Mouse (Mus musculus) forebrain, embryonic 13.5 days (tissue): ENCODE data around the gene Krcc1. TPM values are rescaled to one million over a fixed set of nuclear protein-coding genes. Genes with fewer than 3 reads are reported as not detected.
"Not testable (repeated sequence)": the region's sequence is repeated elsewhere in the genome, so short reads cannot be mapped to it uniquely, and the experiment has no call there.

ENCODE experiments used
- ATAC-seq: fragments of 200-750 bp; cut with Nextera tagmentation; 2 replicates; pipeline ENCODE4 v1.8.0; 2017
- H3K27ac ChIP-seq: fragments of 300-500 bp; sonication (generic); 2 replicates; pipeline ENCODE4 v1.5.1; 2015; ENCODE audit warnings: inconsistent platforms, mild to moderate bottlenecking, moderate library complexity
- H3K27me3 ChIP-seq: fragments of 300-500 bp; sonication (generic); 2 replicates; pipeline ENCODE4 v1.6.1; 2015; ENCODE audit warnings: mild to moderate bottlenecking, inconsistent platforms
- H3K36me3 ChIP-seq: fragments of 300-500 bp; sonication (generic); 2 replicates; pipeline ENCODE4 v1.6.1; 2015; ENCODE audit warnings: mild to moderate bottlenecking, inconsistent platforms; ENCODE audit not compliant: poor library complexity, severe bottlenecking
- H3K4me1 ChIP-seq: fragments of 300-500 bp; sonication (generic); 2 replicates; pipeline ENCODE4 v1.6.1; 2015; ENCODE audit warnings: inconsistent platforms
- H3K4me2 ChIP-seq: fragments of 300-500 bp; sonication (generic); 2 replicates; pipeline ENCODE4 v1.6.1; 2015; ENCODE audit warnings: inconsistent platforms, mild to moderate bottlenecking, moderate library complexity
- H3K4me3 ChIP-seq: fragments of 300-500 bp; sonication (generic); 2 replicates; pipeline ENCODE4 v1.5.1; 2015; ENCODE audit warnings: mild to moderate bottlenecking, inconsistent platforms
- H3K9ac ChIP-seq: fragments of 300-500 bp; sonication (generic); 2 replicates; pipeline ENCODE4 v1.6.1; 2015; ENCODE audit warnings: mild to moderate bottlenecking, inconsistent platforms
- H3K9me3 ChIP-seq: fragments of 300-500 bp; sonication (generic); replicated peaks from 2 replicates; pipeline ENCODE4 v1.6.1; 2016; ENCODE audit warnings: inconsistent platforms
- WGBS: fragments of 180-500 bp; shearing (Covaris S2); methylation state at CpG from one replicate; pipeline ENCODE4 v1.1.7; 2015; 5-methylcytosine and 5-hydroxymethylcytosine counted together
- polyA plus RNA-seq: library from polyadenylated mRNA; unstranded; fragments of >200 nt; fragmentation: Nextera tagmentation; extraction: Ambion mirVana; gene quantifications from 2 replicates; pipeline ENCODE4 v1.2.1, GENCODE M21; 2015

Gene Krcc1
- polyA plus RNA-seq, 1 experiment from 2014 or later, result 24.3 TPM

DNA sequence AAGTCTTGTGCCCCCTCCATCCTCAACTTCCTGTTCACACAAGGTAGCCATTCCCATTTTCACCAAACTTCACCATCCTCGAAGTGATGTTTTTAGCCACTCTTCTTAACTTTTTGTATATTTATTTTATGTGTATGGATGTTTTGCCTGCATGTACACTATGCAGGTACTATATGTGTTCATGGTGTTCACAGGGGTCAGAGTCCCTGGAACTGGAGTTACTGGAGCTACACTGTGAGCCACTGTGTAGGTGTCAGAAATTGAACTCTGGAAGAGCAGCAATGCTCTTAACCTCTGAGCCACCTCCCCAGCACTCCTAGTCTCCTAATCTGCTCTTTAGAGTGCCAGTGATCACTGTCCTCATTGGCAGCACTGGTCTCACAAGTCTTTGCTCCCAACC is 23.1 kb upstream of the Krcc1 start:
- Histone ChIP-seq H3K9ac (no peak overlapping the region), H3K4me1 (no peaks in the 10 kb centered on the region), H3K9me3 (no peaks in the 10 kb centered on the region; the same call in 1 of the 2 replicates), H3K4me2 (no peak overlapping the region), H3K4me3 (no peak overlapping the region), H3K36me3 (no peaks in the 10 kb centered on the region), H3K27me3 (no peaks in the 10 kb centered on the region), H3K27ac (no peak overlapping the region)
- ATAC-seq, result no peak
- 93% methylated on average over 1 of the region's 1 CpGs for WGBS

DNA sequence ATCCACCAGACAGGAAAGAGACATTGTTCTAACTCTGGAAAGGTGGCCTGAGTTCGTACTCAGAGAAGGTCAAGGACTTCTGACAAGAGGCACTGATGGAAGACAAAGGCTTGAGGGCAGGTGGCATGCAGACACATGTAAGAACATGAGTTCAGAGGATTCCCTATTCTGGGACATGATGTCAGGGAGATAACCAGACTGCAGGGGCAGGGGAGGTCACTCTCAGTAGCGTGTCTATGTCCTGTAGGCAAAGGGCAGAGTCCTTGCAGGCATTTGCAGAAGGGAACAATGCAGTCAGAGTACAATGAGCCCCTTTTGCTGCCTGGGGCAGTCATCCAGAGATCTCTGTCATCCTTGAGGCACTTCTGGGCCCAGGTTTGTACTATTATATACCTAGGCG is 21.9 kb upstream of the Krcc1 start:
- no peaks in the 10 kb centered on the region for H3K36me3 ChIP-seq
- H3K4me2 ChIP-seq, result no peak overlapping the region
- H3K4me3 ChIP-seq, result no peak overlapping the region
- H3K4me1 ChIP-seq, result no peaks in the 10 kb centered on the region
- H3K27ac ChIP-seq, result no peak overlapping the region
- no peaks in the 10 kb centered on the region; the same call in 1 of the 2 replicates for H3K9me3 ChIP-seq
- no peak overlapping the region for H3K9ac ChIP-seq
- no peaks in the 10 kb centered on the region for H3K27me3 ChIP-seq
- WGBS, result 86% methylated on average over 3 of the region's 3 CpGs
- ATAC-seq, result no peak

DNA sequence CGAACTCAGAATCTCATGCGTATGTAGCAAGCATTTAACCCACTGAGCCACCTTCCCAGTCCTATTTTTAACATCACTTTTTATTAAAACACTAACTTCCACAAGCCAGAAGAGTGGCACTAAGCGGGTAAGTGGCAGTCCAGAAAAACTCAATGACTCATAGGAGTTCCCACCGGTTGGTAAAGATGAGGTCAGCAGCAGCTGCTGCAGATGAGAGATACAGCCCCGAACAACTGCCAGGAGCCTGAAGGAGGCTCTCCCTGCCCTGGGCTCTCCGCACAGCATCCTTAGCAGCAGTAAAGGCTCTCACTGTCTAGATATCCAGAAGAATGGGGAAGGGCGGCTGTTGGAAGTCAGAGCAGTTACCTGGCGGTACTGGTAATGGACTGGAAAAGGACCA is 20.5 kb upstream of the Krcc1 start:
- H3K9me3 ChIP-seq, result no peaks in the 10 kb centered on the region; the same call in 1 of the 2 replicates
- no peak overlapping the region for H3K27ac ChIP-seq
- ATAC-seq, result no peak
- H3K4me1 ChIP-seq, result no peaks in the 10 kb centered on the region
- H3K4me2 ChIP-seq, result no peak overlapping the region
- no peaks in the 10 kb centered on the region for H3K36me3 ChIP-seq
- H3K9ac ChIP-seq, result no peak overlapping the region
- H3K4me3 ChIP-seq, result no peak overlapping the region
- H3K27me3 ChIP-seq, result no peaks in the 10 kb centered on the region
- 90% methylated on average over 8 of the region's 8 CpGs for WGBS

DNA sequence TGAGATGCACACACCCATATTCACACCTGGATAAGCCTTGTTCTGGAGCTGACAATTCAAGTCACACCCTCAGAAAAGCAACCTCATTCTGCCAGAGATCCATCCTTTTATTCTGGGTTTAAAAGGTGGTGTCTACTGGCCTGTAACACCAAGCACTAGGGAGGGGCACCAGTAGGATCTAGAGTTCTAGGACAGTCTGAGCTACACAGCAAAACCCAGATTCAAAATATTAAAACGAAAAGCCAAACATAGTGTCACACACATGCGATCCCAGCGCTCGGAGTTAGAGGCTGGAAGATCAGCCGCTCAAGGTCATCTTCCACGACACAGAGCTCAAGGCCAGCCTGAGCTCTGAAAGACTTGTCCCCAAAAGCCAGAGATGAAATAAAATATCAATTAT is 17.0 kb upstream of the Krcc1 start:
- Histone ChIP-seq H3K4me1 (no peaks in the 10 kb centered on the region), H3K36me3 (no peaks in the 10 kb centered on the region), H3K27ac (no peak overlapping the region), H3K27me3 (no peaks in the 10 kb centered on the region), H3K9me3 (no peaks in the 10 kb centered on the region; the same call in 1 of the 2 replicates), H3K4me2 (no peak overlapping the region), H3K4me3 (no peak overlapping the region), H3K9ac (no peak overlapping the region)
- no peak for ATAC-seq
- 92% methylated on average over 6 of the region's 6 CpGs for WGBS

DNA sequence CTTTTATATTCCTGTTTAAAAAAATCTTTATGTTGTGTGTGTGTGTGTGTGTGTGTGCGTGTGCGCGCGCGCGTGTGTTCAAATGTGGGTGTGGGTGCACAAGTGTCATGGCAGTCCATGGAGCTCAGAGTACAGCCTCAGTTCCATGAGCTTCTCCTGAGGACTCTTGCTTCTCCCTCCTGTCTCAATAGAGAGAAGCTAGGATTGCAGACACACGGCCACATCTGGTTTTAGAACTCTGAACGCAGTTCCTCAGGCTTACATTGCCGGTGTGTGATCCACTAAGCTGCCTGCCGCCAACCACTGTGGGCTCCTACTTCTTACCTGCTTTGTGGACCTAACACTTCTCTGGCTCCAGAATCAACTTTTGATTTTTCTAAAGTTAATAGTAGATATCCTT is 15.3 kb upstream of the Krcc1 start:
- H3K27me3 ChIP-seq, result no peaks in the 10 kb centered on the region
- H3K9ac ChIP-seq, result no peak overlapping the region
- H3K27ac ChIP-seq, result no peak overlapping the region
- no peak for ATAC-seq
- WGBS, result 92% methylated on average over 10 of the region's 10 CpGs
- H3K36me3 ChIP-seq, result no peaks in the 10 kb centered on the region
- no peaks in the 10 kb centered on the region; the same call in 1 of the 2 replicates for H3K9me3 ChIP-seq
- H3K4me2 ChIP-seq, result no peak overlapping the region
- no peak overlapping the region for H3K4me3 ChIP-seq
- H3K4me1 ChIP-seq, result no peaks in the 10 kb centered on the region

DNA sequence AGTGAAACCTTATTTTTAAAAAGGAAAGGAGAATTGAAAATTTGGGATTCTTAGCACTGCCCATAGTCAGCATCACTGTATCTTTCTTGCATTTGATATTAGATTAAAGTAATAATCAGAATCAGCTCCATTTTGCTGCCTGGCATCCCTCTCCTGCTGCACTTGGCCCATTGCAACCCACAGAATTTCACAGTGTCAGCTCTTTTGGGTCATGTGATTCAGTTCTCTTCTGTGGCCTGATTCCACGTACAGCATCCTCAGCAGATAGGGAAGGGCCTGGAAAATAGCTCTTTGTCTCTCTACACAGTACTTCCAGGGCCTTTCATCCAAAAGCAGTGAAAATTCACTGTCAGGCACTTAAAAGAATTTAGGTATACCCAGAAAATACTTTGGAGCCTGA is 14.1 kb upstream of the Krcc1 start:
- H3K27me3 ChIP-seq, result no peaks in the 10 kb centered on the region
- no peaks in the 10 kb centered on the region for H3K4me1 ChIP-seq
- H3K4me3 ChIP-seq, result no peak overlapping the region
- no peak for ATAC-seq
- no peak overlapping the region for H3K9ac ChIP-seq
- 66% methylated on average over 1 of the region's 1 CpGs for WGBS
- H3K36me3 ChIP-seq, result no peaks in the 10 kb centered on the region
- no peak overlapping the region for H3K4me2 ChIP-seq
- no peak overlapping the region for H3K27ac ChIP-seq
- H3K9me3 ChIP-seq, result no peaks in the 10 kb centered on the region; the same call in 1 of the 2 replicates

DNA sequence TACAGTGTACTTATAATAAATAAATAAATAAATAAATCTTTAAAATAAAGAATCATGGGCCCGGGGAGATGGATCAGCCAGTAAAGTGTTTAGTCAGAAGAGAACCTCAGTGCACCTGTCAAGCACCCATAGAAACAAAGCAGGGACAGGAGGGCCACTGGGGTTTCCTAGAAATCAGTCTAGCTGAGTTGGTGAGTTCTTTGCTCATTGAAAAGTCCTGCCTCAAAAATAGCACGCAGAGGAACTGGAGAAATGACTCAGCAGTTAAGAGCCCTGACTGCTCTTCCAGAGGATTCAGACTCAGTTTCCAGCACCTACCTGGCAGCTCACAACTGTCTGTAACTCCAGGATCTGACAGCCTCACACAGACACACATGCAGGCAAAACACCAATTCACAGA is 12.9 kb upstream of the Krcc1 start:
- Histone ChIP-seq H3K4me1 (no peaks in the 10 kb centered on the region), H3K9me3 (no peaks in the 10 kb centered on the region), H3K36me3 (no peaks in the 10 kb centered on the region), H3K27me3 (no peaks in the 10 kb centered on the region), H3K9ac (no peak overlapping the region), H3K4me3 (no peak overlapping the region), H3K4me2 (no peak overlapping the region), H3K27ac (no peak overlapping the region)
- ATAC-seq, result no peak
- WGBS, result 87% methylated on average over 2 of the region's 2 CpGs

DNA sequence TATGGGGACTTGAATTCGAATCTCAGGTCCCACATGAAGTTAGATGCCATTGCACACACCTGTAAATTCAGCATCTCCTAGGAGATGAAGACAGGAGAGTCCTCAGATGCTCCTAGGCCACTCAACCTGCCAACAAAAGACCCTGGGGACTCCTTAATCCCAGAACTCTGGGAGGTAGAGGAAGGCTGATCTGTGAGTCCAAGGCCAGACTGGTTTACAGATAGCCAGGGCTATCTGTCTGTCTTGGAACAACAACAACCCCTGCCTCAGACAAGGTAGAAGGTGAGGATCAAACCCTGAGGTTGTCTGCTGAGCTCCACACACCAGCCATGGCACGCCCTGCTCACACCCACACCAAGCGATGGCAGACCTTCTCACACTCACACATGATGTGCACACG is 12.3 kb upstream of the Krcc1 start:
- Histone ChIP-seq H3K27me3 (no peaks in the 10 kb centered on the region), H3K4me1 (no peaks in the 10 kb centered on the region), H3K4me3 (no peak overlapping the region), H3K9me3 (no peaks in the 10 kb centered on the region), H3K9ac (no peak overlapping the region), H3K36me3 (no peaks in the 10 kb centered on the region), H3K4me2 (no peak overlapping the region), H3K27ac (no peak overlapping the region)
- ATAC-seq, result no peak
- WGBS, result 85% methylated on average over 4 of the region's 4 CpGs

DNA sequence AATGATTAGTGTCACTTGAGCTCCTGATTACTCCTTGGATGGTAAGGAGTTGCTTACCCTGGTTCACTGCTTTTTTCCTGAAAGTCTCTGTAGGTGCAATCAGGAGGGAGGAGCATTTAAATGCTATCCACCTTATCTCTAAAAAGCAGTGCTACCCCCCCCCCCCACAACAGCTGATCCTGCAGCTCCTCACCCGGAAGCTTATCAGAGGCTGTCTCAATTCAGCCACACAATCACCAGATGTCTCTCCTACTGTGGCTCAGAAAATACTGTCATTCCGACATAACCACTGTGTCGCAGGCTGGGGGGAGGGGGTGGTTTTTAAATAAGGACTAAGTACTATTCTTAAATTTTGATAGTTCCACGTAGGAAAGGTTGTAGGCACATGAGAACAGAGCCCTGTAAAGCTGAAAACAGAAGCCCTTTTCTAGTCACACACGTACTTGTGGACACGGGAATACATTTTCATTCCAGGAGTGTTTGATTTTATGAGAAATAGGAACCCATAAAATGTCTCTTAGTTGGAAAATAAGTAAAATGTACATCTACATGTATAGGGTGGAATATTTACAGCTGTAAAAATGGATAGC is 11.3 kb upstream of the Krcc1 start:
- 63% methylated on average over 6 of the region's 6 CpGs for WGBS
- H3K36me3 ChIP-seq, result no peaks in the 10 kb centered on the region
- H3K9ac ChIP-seq, result no peak overlapping the region
- H3K27ac ChIP-seq, result no peak overlapping the region
- no peak overlapping the region for H3K4me2 ChIP-seq
- no peaks in the 10 kb centered on the region for H3K9me3 ChIP-seq
- no peak for ATAC-seq
- no peak overlapping the region for H3K4me3 ChIP-seq
- no peaks in the 10 kb centered on the region for H3K4me1 ChIP-seq
- no peaks in the 10 kb centered on the region for H3K27me3 ChIP-seq

DNA sequence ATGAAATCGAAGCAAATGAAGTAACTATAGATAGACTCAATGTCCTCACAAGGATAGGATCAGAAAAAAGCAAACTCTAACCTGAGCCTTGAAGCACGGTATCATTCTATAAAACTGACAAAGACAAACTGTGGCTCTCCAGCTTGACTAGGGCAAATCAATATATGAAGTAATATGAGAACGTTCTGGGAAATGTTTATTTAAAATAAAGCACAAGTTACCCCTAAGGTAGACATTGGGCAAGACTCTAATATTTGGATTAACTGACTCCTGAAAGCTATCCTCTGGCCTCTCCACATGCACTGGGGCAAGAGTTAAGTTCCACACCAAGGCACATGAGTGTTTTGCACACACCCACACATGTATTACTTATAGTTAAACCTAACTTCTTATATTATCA is 10.4 kb upstream of the Krcc1 start:
- Histone ChIP-seq H3K4me3 (no peak overlapping the region), H3K9me3 (no peaks in the 10 kb centered on the region), H3K27me3 (no peaks in the 10 kb centered on the region), H3K4me2 (no peak overlapping the region), H3K36me3 (no peaks in the 10 kb centered on the region), H3K27ac (no peak overlapping the region), H3K4me1 (no peaks in the 10 kb centered on the region), H3K9ac (no peak overlapping the region)
- 87% methylated on average over 3 of the region's 3 CpGs for WGBS
- no peak for ATAC-seq

DNA sequence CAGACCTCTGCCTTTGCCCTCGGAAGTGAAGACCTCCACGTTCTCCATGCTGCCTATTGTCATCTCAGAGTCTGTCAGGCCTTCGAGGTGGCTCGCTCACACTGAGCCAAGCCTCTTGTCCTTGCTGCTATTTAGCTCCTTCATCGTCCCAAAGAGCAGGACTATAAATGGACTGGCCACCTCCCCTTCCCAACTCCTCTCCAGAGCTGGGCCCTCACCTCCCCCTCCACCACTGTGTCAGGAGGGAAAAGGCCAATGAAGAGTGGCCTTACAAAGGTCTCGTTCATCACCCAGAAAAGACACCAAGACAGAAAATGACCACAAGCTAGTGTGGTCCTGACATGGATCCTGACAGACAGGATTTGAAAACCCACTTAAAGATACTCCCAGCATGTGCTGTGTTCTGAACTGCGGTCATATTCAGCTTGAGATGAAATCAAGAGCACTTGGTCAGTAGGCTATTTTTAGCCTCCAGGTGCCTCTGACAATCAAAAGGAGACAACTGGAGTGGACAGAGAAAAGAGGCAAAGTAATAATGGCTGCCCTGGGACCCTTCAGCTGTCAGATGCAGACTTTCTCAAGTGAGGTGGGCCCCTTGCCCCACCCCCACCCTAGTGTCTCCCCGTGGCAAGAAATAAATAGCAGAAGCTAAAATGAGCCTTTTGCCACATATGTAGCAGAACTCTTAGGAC is 9.2 kb upstream of the Krcc1 start:
- Histone ChIP-seq H3K4me3 (no peak overlapping the region), H3K27me3 (no peaks in the 10 kb centered on the region), H3K9ac (no peak overlapping the region), H3K9me3 (no peaks in the 10 kb centered on the region), H3K4me2 (no peak overlapping the region), H3K36me3 (no peaks in the 10 kb centered on the region), H3K27ac (no peak overlapping the region), H3K4me1 (no peaks in the 10 kb centered on the region)
- 79% methylated on average over 8 of the region's 8 CpGs for WGBS
- no peak for ATAC-seq

DNA sequence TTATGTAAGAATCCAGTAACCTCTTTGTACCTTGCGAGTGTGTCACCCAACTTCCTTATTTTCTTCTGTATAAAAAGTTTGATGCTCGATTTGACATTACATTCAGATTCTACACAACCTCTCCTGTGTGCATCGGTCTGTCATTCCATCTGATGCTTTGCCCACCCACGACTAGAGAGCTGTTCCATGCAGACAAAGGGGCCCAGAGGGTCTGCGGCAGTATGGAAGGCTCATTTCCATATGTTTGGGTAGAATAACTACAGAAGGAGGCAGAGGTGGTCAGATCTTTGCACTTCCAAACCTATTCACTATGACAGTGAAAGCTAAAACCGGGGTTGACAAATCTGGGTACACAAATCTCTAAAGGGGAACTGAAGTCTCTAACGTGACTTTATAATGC is 3.9 kb upstream of the Krcc1 start:
- H3K4me2 ChIP-seq, H3K27ac ChIP-seq, H3K9me3 ChIP-seq, ATAC-seq, H3K36me3 ChIP-seq, H3K27me3 ChIP-seq, H3K4me1 ChIP-seq, H3K4me3 ChIP-seq, H3K9ac ChIP-seq: not testable (repeated sequence)
- 64% methylated on average over 7 of the region's 7 CpGs for WGBS
